Mouse (Mus musculus) megakaryocyte, embryonic 14.5 days (primary cell): ENCODE data around the gene 4930524J08Rik. TPM values are rescaled to one million over a fixed set of nuclear protein-coding genes. Genes with fewer than 3 reads are reported as not detected.

Experiments
- H3K27me3 ChIP-seq: replicated peaks from 2 replicates; pipeline ENCODE3; 2012; ENCODE audit warnings: inconsistent platforms
- H3K36me3 ChIP-seq: replicated peaks from 2 replicates; pipeline ENCODE3; 2012; ENCODE audit warnings: low read length, inconsistent platforms, mixed read lengths
- H3K4me1 ChIP-seq: 2 replicates; pipeline ENCODE4 v1.6.1; 2012; ENCODE audit warnings: inconsistent platforms
- H3K4me3 ChIP-seq: replicated peaks from 2 replicates; pipeline ENCODE3; 2012; ENCODE audit warnings: moderate library complexity, mild to moderate bottlenecking, inconsistent platforms
- H3K9me3 ChIP-seq: 2 replicates; pipeline ENCODE4 v1.6.1; 2012; ENCODE audit warnings: inconsistent platforms
- FLI1 ChIP-seq: IDR thresholded peaks from 2 replicates; pipeline ENCODE4 v1.6.1; 2012; ENCODE audit warnings: low read length, inconsistent platforms, mixed read lengths
- GATA1 ChIP-seq: IDR thresholded peaks from 3 replicates; pipeline ENCODE4 v1.6.1; 2012; ENCODE audit warnings: mixed read lengths, low read length, inconsistent platforms, borderline replicate concordance
- polyA plus RNA-seq: library from polyadenylated mRNA; stranded (reverse); fragments of >175 nt; gene quantifications from 2 replicates; pipeline ENCODE4 v1.2.3, GENCODE M21; 2012; ENCODE audit warnings: low replicate concordance; ENCODE audit not compliant: insufficient read depth

The 4930524J08Rik gene
- polyA plus RNA-seq = 2.5 TPM in 1 of 2 replicates, not detected in the other

DNA sequence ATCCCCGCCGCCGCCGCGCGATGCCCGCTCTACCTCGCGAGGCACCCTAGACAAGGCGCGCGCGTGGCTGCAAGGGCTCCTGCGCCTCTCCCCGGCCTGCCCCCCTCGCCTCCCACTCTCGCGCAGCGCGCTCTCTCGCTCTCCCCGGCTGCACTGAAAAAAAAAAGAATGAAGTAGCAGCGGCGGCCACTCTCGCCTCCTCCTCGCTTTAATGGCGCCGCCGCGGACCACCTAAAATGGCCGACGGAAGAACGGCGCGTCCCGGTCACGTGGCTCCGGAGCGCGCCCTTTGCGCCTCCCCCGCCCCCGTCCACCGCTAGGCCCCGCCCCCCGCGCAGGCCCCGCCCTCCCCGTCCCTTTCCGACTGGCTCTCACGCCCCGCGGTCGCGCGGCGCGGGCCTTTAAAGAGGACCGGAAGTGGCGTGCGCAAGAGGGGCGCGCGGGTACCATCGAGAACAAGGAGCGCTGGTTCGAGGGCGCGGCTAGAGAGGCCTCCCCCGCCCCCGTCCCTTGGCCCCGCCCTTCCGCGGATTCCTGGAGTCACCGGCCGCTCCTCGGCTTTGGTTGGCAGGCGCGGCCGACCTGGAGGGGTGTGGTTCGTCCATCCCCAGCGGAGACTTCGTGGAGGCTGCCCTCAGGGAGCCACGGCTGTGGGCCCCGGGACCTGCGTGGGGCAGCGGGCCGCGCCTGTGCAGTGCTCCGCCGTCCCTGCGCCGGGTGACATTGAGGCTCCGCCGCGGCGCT lies at the start of gene 4930524J08Rik, which contains the start of gene Hnrnpd:
TSS of gene 4930524J08Rik (plus strand) at position 363 of the 744 bp plus-strand sequence.
TSS of gene Hnrnpd (minus strand) at position 240 of the 744 bp plus-strand sequence.
- Histone ChIP-seq H3K4me1 (peaks cover 27% of the 10 kb centered on the region), H3K27me3 (no peaks in the 10 kb centered on the region), H3K36me3 (peaks cover 9% of the 10 kb centered on the region), H3K9me3 (0 out of 2 replicates have a peak, but pooled peaks cover 5% of the 10 kb centered on the region), H3K4me3 (peak within 1 kb of the TSS; percentile 98)
- TF ChIP-seq FLI1 (peak; percentile 8; the same call in 1 of the 2 replicates), GATA1 (no peak)

DNA sequence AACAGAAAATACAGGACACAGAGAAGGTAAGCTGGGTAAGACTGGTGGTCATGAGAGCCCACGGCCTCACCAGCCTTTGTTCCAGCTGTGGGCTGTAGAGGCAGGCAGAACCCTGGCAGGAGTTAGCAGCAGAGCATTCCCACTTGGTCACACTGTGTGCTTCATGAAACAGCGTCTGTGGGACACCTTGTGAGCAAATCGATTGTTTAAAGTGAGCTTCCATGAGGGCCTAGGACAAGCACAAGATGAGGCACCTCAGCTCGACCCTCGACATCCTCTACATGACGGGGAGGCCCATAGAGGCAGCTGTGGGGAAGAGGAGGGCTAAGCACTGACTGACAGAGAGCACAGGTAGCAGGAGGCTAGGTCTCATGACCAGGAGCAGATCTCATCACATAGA lies 47.0 kb upstream of the 4930524J08Rik start:
- peaks cover 10% of the 10 kb centered on the region for H3K27me3 ChIP-seq
- H3K9me3 ChIP-seq = 0 out of 2 replicates have a peak, but pooled peaks cover 3% of the 10 kb centered on the region
- no peak overlapping the region for H3K4me3 ChIP-seq
- TF ChIP-seq GATA1 (no peak), FLI1 (no peak)
- H3K36me3 ChIP-seq = no peaks in the 10 kb centered on the region
- peaks cover 4% of the 10 kb centered on the region; the same call in 1 of the 2 replicates for H3K4me1 ChIP-seq

DNA sequence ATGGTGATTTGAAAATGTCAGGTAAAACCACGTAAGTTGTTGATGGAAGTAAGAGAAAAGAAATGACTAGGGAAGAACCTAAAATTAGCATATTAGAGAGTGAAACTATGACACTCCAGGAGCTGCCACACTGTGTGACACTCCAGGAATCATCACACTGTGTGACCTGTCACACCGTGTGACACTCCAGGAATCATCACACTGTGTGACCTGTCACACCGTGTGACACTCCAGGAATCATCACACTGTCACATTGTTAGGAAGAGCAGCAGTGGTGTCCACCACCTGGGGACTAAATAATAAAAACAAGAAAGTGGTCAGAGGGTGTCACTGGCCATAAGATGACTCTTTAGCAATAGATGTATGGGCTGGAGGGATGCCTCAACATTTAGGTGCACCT lies 39.4 kb upstream of the 4930524J08Rik start:
- peaks cover 2% of the 10 kb centered on the region for H3K36me3 ChIP-seq
- H3K4me3 ChIP-seq = no peak overlapping the region
- TF ChIP-seq FLI1 (no peak), GATA1 (no peak)
- H3K27me3 ChIP-seq = no peaks in the 10 kb centered on the region
- peaks cover 11% of the 10 kb centered on the region for H3K9me3 ChIP-seq
- H3K4me1 ChIP-seq = no peaks in the 10 kb centered on the region

DNA sequence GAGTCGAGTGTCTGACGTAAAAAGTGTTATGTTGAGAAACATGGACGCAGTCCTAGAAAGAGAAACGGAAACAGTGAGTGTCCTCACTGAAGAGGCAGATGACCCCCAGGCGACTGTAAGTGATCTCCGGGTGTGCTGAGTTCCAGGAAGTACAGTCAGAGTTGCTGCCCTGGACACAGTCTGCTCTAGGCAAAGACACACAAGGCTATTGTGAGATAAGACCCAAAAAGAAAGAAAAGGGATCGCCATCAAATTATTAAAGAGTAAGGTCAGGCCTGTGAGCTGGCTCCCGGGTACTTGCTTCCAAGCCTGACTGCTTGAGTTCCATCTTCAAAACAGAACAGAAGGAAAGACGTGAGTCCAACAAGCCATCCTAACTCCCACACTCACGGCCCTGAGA lies 37.6 kb upstream of the 4930524J08Rik start:
- H3K36me3 ChIP-seq = peaks cover 12% of the 10 kb centered on the region
- TF ChIP-seq GATA1 = no peak
- TF ChIP-seq FLI1 = no peak

DNA sequence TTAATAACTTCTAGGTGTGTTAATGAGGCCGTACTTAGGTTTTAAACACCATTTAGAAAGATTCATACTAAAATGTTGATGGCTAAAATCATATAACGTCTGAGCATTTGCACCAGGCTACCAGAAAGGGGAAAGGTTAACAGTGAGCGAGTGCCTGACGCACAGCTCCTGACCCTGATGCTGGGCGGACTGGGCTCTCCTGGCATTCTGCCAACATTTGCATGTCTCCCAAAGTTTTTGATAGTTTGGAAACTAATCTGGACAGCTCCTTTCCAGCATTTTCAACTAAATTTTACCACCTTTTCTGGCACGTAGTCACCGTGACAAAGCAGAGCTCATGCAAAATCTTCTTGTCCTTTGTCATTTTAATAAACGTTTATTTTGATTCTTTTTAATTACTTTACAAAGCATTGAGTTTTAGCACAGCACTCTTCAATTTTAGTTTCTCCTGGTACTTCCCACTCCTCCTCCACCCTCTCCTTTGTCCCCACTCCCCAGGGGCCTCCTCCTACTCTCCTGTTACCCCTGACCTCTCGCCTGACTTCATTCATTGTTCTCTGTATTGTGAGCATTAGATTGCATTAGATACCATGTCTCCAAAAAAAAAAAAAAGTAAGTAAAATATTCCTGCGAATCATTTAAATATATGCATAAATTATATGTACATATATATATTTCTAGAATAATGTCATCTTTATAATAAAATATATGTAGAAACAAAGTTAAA lies 36.9 kb upstream of the 4930524J08Rik start:
- TF ChIP-seq FLI1 = no peak
- TF ChIP-seq GATA1 = no peak

More for the DNA sequence above, 37.6 kb upstream of the 4930524J08Rik start:
- no peak overlapping the region for H3K4me3 ChIP-seq
- peaks cover 30% of the 10 kb centered on the region for H3K9me3 ChIP-seq
- no peaks in the 10 kb centered on the region for H3K27me3 ChIP-seq
- H3K4me1 ChIP-seq = no peaks in the 10 kb centered on the region

DNA sequence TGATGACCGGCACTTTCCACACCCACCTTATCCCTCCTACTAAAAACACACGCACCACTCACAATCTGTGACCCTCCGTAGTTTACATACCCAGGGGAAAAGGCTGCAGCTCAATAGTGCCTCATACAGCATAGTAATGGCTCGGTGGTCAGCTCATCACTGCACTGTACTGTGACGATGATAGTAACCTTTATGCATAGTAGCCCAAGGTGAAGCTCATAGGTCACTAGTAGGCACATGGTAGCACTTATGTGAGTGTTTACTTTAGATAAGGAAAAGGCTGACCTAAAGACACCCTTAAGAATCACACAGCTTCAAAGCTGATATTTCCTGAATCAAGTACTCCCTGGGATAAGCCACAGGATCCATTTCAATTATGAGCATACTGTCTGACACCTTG lies 26.3 kb upstream of the 4930524J08Rik start:
- peaks cover 46% of the 10 kb centered on the region for H3K36me3 ChIP-seq
- no peak overlapping the region for H3K4me3 ChIP-seq
- H3K27me3 ChIP-seq = no peaks in the 10 kb centered on the region
- 0 out of 2 replicates have a peak, but pooled peaks cover 4% of the 10 kb centered on the region for H3K9me3 ChIP-seq
- peaks cover 3% of the 10 kb centered on the region; the same call in 1 of the 2 replicates for H3K4me1 ChIP-seq
- no peak for TF ChIP-seq GATA1
- TF ChIP-seq FLI1 = no peak

More for the DNA sequence above, 36.9 kb upstream of the 4930524J08Rik start:
- peaks cover 36% of the 10 kb centered on the region for H3K9me3 ChIP-seq
- peaks cover 13% of the 10 kb centered on the region for H3K36me3 ChIP-seq
- no peaks in the 10 kb centered on the region for H3K4me1 ChIP-seq
- no peak overlapping the region for H3K4me3 ChIP-seq
- H3K27me3 ChIP-seq = no peaks in the 10 kb centered on the region

DNA sequence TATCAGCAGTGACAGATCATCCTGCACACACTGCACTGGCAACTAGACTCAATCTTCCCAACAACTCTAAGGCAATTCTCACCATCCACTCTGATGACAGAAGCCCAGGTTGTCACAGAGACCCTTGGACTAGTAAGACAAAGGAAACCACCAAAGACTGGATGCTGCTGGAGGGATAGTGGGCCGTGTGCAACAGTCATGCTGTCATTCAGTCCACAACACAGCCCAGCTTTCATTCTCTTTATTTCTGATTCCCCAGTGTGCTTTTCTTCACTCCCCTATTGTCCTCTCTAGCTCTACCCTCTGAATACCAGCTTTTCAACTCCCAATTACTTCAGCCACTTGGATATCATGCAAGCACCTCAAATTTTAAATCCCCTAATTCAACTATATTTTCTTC lies 25.0 kb upstream of the 4930524J08Rik start:
- H3K27me3 ChIP-seq = no peaks in the 10 kb centered on the region
- peaks cover 54% of the 10 kb centered on the region for H3K36me3 ChIP-seq
- H3K9me3 ChIP-seq = no peaks in the 10 kb centered on the region
- H3K4me3 ChIP-seq = no peak overlapping the region
- no peak for TF ChIP-seq GATA1
- no peak for TF ChIP-seq FLI1
- peaks cover 3% of the 10 kb centered on the region; the same call in 1 of the 2 replicates for H3K4me1 ChIP-seq

DNA sequence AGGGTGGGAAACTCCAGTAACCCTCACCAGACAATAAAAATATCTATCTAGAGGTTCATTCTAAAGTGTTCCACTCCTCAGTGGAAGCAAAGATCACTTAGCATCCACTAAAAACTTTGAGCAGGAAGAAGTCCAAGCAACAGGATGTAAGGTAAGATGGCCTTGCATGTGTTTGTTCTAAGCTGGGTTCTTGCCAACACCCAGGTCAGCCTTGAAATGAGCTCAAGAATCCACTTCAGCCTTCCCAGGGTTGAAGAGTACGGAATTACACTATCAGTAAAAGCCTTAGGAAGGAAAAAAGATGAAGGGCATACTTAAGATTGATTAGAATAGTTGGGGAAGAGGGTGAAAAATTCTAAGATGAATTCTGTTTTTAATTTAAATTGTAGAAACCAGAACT lies 20.2 kb upstream of the 4930524J08Rik start:
- peaks cover 77% of the 10 kb centered on the region for H3K36me3 ChIP-seq
- peaks cover 3% of the 10 kb centered on the region; the same call in 1 of the 2 replicates for H3K4me1 ChIP-seq
- no peaks in the 10 kb centered on the region for H3K27me3 ChIP-seq
- H3K4me3 ChIP-seq = no peak overlapping the region
- no peaks in the 10 kb centered on the region for H3K9me3 ChIP-seq
- TF ChIP-seq GATA1 (no peak), FLI1 (no peak)

DNA sequence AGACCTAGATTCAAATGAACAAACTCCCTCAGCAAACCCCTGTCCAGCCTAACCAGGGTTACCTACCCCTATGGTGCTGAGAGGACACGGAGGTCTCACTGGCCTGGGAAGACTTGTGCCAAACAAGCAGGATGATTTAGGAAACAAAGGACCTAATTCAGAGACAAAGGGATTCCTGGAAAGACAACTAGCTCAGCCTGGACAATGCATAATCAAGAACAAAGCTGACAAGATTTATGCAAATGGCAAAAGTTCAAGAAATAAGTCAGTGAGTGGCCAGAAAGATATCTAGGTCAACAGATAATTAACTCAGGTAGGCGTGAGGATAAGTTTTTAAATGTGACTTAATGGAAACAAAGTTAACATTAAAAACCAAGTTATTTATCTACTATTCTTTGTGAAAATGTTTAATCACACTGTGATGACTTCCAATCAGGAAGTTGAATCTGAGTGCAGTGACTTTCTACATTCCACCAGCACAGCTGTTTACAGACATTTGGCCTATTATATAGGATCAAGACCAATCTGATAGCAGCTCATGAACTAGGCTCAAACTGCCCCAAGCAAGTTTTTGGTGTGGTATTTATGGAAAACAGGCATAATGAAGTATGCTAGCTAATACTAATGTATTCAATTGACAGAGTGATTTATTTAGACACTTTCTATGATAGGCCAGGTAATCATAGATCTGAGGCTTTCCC lies 19.5 kb upstream of the 4930524J08Rik start:
- Histone ChIP-seq H3K4me3 (no peak overlapping the region), H3K9me3 (no peaks in the 10 kb centered on the region), H3K27me3 (no peaks in the 10 kb centered on the region), H3K4me1 (peaks cover 3% of the 10 kb centered on the region; the same call in 1 of the 2 replicates), H3K36me3 (peaks cover 78% of the 10 kb centered on the region)
- TF ChIP-seq GATA1 (no peak), FLI1 (no peak)
